Mouse (Mus musculus): ENCODE measurements at regions not wholly inside any gene's neighbourhood (a gene's known extent, or its start where the extent isn't known, plus 50 kb on each side); places are given as distances from the start of the nearest gene placed in this dataset.

GRCm38 (mm10) chr2:75468851-75469250 is 190.2 kb upstream of the Hnrnpa3 start:
- TF ChIP-seq CTCF (IDR thresholded peaks at IDR 0.05; ENCODE audit: low read depth): no peak
- no peak overlapping the region for H3K27ac ChIP-seq (ENCODE audit: low read depth, low read length)
- no peaks in the 10 kb centered on the region for H3K9me3 ChIP-seq (ENCODE audit: control insufficient read depth)
- no peaks in the 10 kb centered on the region for H3K4me1 ChIP-seq (replicated peaks; ENCODE audit: control insufficient read depth, insufficient read depth, low read length)
- H3K36me3 ChIP-seq (ENCODE audit: control insufficient read depth, insufficient read depth): no peaks in the 10 kb centered on the region
- H3K27me3 ChIP-seq (replicated peaks; ENCODE audit: control insufficient read depth, insufficient read depth, low read length): no peaks in the 10 kb centered on the region
- H3K4me2 ChIP-seq (replicated peaks; ENCODE audit: low read depth): no peak overlapping the region
- 77% methylated on average over 8 of the region's 8 CpGs for WGBS
- no peak overlapping the region for H3K9ac ChIP-seq (ENCODE audit: low read depth, low read length)
- H3K4me3 ChIP-seq (ENCODE audit: low read depth, low read length): no peak overlapping the region
- no peak for ATAC-seq

- TF ChIP-seq CTCF (IDR thresholded peaks at IDR 0.05; ENCODE audit: low read depth): no peak
- H3K9ac ChIP-seq (ENCODE audit: low read depth, low read length): no peak overlapping the region
- H3K36me3 ChIP-seq (ENCODE audit: control insufficient read depth, insufficient read depth): no peaks in the 10 kb centered on the region
- H3K27me3 ChIP-seq (replicated peaks; ENCODE audit: control insufficient read depth, insufficient read depth, low read length): no peaks in the 10 kb centered on the region
- no peak overlapping the region for H3K4me3 ChIP-seq (ENCODE audit: low read depth, low read length)
- no peaks in the 10 kb centered on the region for H3K9me3 ChIP-seq (ENCODE audit: control insufficient read depth)
- H3K27ac ChIP-seq (ENCODE audit: low read depth, low read length): no peak overlapping the region
- no peak for ATAC-seq
- 0 out of 2 replicates have a peak overlapping the region, but pooled peaks have one; percentile 9 for H3K4me2 ChIP-seq (replicated peaks; ENCODE audit: low read depth)
- no peaks in the 10 kb centered on the region for H3K4me1 ChIP-seq (replicated peaks; ENCODE audit: control insufficient read depth, insufficient read depth, low read length)
- 50% methylated on average over 15 of the region's 15 CpGs for WGBS
These were observed 188.9 kb upstream of the Hnrnpa3 start for GRCm38 (mm10) chr2:75469958-75470687.

- no peaks in the 10 kb centered on the region for H3K36me3 ChIP-seq (ENCODE audit: control insufficient read depth, insufficient read depth)
- ATAC-seq: no peak
- no peak overlapping the region for H3K4me3 ChIP-seq (ENCODE audit: low read depth, low read length)
- 64% methylated on average over 9 of the region's 9 CpGs for WGBS
- H3K9ac ChIP-seq (ENCODE audit: low read depth, low read length): no peak overlapping the region
- no peak for TF ChIP-seq CTCF (IDR thresholded peaks at IDR 0.05; ENCODE audit: low read depth)
- H3K9me3 ChIP-seq (ENCODE audit: control insufficient read depth): no peaks in the 10 kb centered on the region
- no peaks in the 10 kb centered on the region for H3K4me1 ChIP-seq (replicated peaks; ENCODE audit: control insufficient read depth, insufficient read depth, low read length)
- H3K4me2 ChIP-seq (replicated peaks; ENCODE audit: low read depth): no peak overlapping the region
- H3K27me3 ChIP-seq (replicated peaks; ENCODE audit: control insufficient read depth, insufficient read depth, low read length): no peaks in the 10 kb centered on the region
- no peak overlapping the region for H3K27ac ChIP-seq (ENCODE audit: low read depth, low read length)
These were observed 188.4 kb upstream of the Hnrnpa3 start for GRCm38 (mm10) chr2:75470688-75471054.

- Histone ChIP-seq H3K4me3 (ENCODE audit: low read depth, low read length) (no peak overlapping the region), H3K27ac (ENCODE audit: low read depth, low read length) (no peak overlapping the region), H3K4me1 (replicated peaks; ENCODE audit: control insufficient read depth, insufficient read depth, low read length) (no peaks in the 10 kb centered on the region; the same call in 1 of the 2 replicates), H3K4me2 (replicated peaks; ENCODE audit: low read depth) (no peak overlapping the region), H3K9me3 (ENCODE audit: control insufficient read depth) (no peaks in the 10 kb centered on the region), H3K9ac (ENCODE audit: low read depth, low read length) (no peak overlapping the region), H3K27me3 (replicated peaks; ENCODE audit: control insufficient read depth, insufficient read depth, low read length) (no peaks in the 10 kb centered on the region), H3K36me3 (ENCODE audit: control insufficient read depth, insufficient read depth) (no peaks in the 10 kb centered on the region)
- no peak for TF ChIP-seq CTCF (IDR thresholded peaks at IDR 0.05; ENCODE audit: low read depth)
- 86% methylated on average over 9 of the region's 9 CpGs for WGBS
- no peak for ATAC-seq
These were observed 186.6 kb upstream of the Hnrnpa3 start for GRCm38 (mm10) chr2:75472489-75472888.

- no peak for ATAC-seq
- TF ChIP-seq CTCF (IDR thresholded peaks at IDR 0.05; ENCODE audit: low read depth): no peak
- H3K9me3 ChIP-seq (ENCODE audit: control insufficient read depth): no peaks in the 10 kb centered on the region
- H3K36me3 ChIP-seq (ENCODE audit: control insufficient read depth, insufficient read depth): no peaks in the 10 kb centered on the region
- 71% methylated on average over 6 of the region's 6 CpGs for WGBS
- no peak overlapping the region for H3K27ac ChIP-seq (ENCODE audit: low read depth, low read length)
- no peaks in the 10 kb centered on the region; the same call in 1 of the 2 replicates for H3K4me1 ChIP-seq (replicated peaks; ENCODE audit: control insufficient read depth, insufficient read depth, low read length)
- no peaks in the 10 kb centered on the region for H3K27me3 ChIP-seq (replicated peaks; ENCODE audit: control insufficient read depth, insufficient read depth, low read length)
- H3K9ac ChIP-seq (ENCODE audit: low read depth, low read length): no peak overlapping the region
- H3K4me3 ChIP-seq (ENCODE audit: low read depth, low read length): no peak overlapping the region
- no peak overlapping the region for H3K4me2 ChIP-seq (replicated peaks; ENCODE audit: low read depth)
These were observed 184.6 kb upstream of the Hnrnpa3 start for GRCm38 (mm10) chr2:75474509-75474908.

GRCm38 (mm10) chr2:75476350-75476749 is 182.7 kb upstream of the Hnrnpa3 start:
- WGBS: 52% methylated on average over 1 of the region's 1 CpGs
- ATAC-seq: no peak

More at GRCm38 (mm10) chr2:75476350-75476749, 182.7 kb upstream of the Hnrnpa3 start:
- Histone ChIP-seq H3K4me2 (replicated peaks; ENCODE audit: low read depth) (no peak overlapping the region), H3K4me3 (ENCODE audit: low read depth, low read length) (no peak overlapping the region), H3K27ac (ENCODE audit: low read depth, low read length) (no peak overlapping the region), H3K27me3 (replicated peaks; ENCODE audit: control insufficient read depth, insufficient read depth, low read length) (no peaks in the 10 kb centered on the region), H3K4me1 (replicated peaks; ENCODE audit: control insufficient read depth, insufficient read depth, low read length) (no peaks in the 10 kb centered on the region; the same call in 1 of the 2 replicates), H3K9me3 (ENCODE audit: control insufficient read depth) (no peaks in the 10 kb centered on the region), H3K9ac (ENCODE audit: low read depth, low read length) (no peak overlapping the region), H3K36me3 (ENCODE audit: control insufficient read depth, insufficient read depth) (no peaks in the 10 kb centered on the region)
- TF ChIP-seq CTCF (IDR thresholded peaks at IDR 0.05; ENCODE audit: low read depth): no peak

Measured in intestine, postnatal 0 days (tissue).